Mouse (Mus musculus) ES-E14 (cell line): Measurements from ENCODE around the gene Rbm47. TPM values are rescaled to one million over a fixed set of nuclear protein-coding genes. Genes with fewer than 3 reads are reported as not detected.

ENCODE experiments used
- DNase-seq: peaks from one replicate; pipeline ENCODE4 v3.0.0-alpha.2; 2013; ENCODE audit warnings: low read depth, low spot score
- H3K27ac ChIP-seq: 2 replicates; pipeline ENCODE4 v1.5.1; 2012; ENCODE audit warnings: low read depth, mild to moderate bottlenecking, low read length, moderate library complexity, mixed read lengths; ENCODE audit not compliant: poor library complexity, insufficient read depth, severe bottlenecking
- H3K36me3 ChIP-seq: 2 replicates; pipeline ENCODE4 v1.6.1; 2012; ENCODE audit warnings: mild to moderate bottlenecking, low read length, moderate library complexity, mixed read lengths; ENCODE audit not compliant: control insufficient read depth, poor library complexity, insufficient read depth, severe bottlenecking
- H3K4me1 ChIP-seq, 2 experiments: fragments of 150-350 bp in 1 of 2; sonication (generic) in 1 of 2; 2 replicates each; pipeline ENCODE4 v1.6.1; 2012; ENCODE audit warnings: low read length in 2 of 2, mild to moderate bottlenecking in 1 of 2, mixed read lengths in 1 of 2; ENCODE audit not compliant: control insufficient read depth in 2 of 2, insufficient read depth in 2 of 2, poor library complexity in 1 of 2
- H3K4me3 ChIP-seq, 2 experiments: fragments of 150-350 bp in 1 of 2; sonication (generic) in 1 of 2; 2 replicates each; pipeline ENCODE4 v1.5.1; 2012; ENCODE audit warnings: low read length in 2 of 2, low read depth in 1 of 2, mild to moderate bottlenecking in 1 of 2, mixed read lengths in 1 of 2; ENCODE audit not compliant: insufficient read depth in 1 of 2, poor library complexity in 1 of 2, severe bottlenecking in 1 of 2
- H3K9ac ChIP-seq: 2 replicates; pipeline ENCODE4 v1.6.1; 2012; ENCODE audit warnings: low read depth, mild to moderate bottlenecking, low read length, mixed read lengths; ENCODE audit not compliant: poor library complexity, insufficient read depth, severe bottlenecking
- H3K9me3 ChIP-seq: fragments of 150-350 bp; sonication (generic); 2 replicates; pipeline ENCODE4 v1.6.1; 2012; ENCODE audit warnings: low read depth, mild to moderate bottlenecking, low read length; ENCODE audit not compliant: control insufficient read depth, insufficient read depth
- CHD2 ChIP-seq: IDR thresholded peaks from 2 replicates; pipeline ENCODE4 v1.6.1; 2014; ENCODE audit warnings: mild to moderate bottlenecking, low read depth, low read length, inconsistent platforms
- HCFC1 ChIP-seq: IDR thresholded peaks from 2 replicates; pipeline ENCODE4 v1.6.1; 2012; ENCODE audit warnings: low read length, inconsistent platforms, borderline replicate concordance; ENCODE audit not compliant: insufficient read depth
- MAFK ChIP-seq: IDR thresholded peaks from 2 replicates; pipeline ENCODE4 v1.6.1; 2014; ENCODE audit warnings: mild to moderate bottlenecking, low read depth, low read length, inconsistent platforms; ENCODE audit not compliant: insufficient read depth
- ZC3H11A ChIP-seq: IDR thresholded peaks from 2 replicates; pipeline ENCODE4 v1.6.1; 2012; ENCODE audit warnings: low read depth, mild to moderate bottlenecking, inconsistent platforms, low read length, borderline replicate concordance
- ZNF384 ChIP-seq: IDR thresholded peaks from 2 replicates; pipeline ENCODE4 v1.6.1; 2012; ENCODE audit warnings: low read depth, low read length, inconsistent platforms
- in situ Hi-C, 2 experiments: fragments of 600-800 bp; cut with MboI; formaldehyde crosslinking; loops; one replicate each; pipeline ENCODE4 v1.15.1; 2025; ENCODE audit warnings: low sequenced_read_pairs in 2 of 2, inconsistent platforms in 1 of 2; ENCODE audit not compliant: unreplicated experiment in 2 of 2
- total RNA-seq: library from RNA; depleted of rRNA; stranded (reverse); fragments of 300-350 nt; gene quantifications from 2 replicates; pipeline ENCODE4 v1.2.3, GENCODE M21; 2012

Gene Rbm47
- total RNA-seq, 1 experiment, result 13.4 TPM

DNA sequence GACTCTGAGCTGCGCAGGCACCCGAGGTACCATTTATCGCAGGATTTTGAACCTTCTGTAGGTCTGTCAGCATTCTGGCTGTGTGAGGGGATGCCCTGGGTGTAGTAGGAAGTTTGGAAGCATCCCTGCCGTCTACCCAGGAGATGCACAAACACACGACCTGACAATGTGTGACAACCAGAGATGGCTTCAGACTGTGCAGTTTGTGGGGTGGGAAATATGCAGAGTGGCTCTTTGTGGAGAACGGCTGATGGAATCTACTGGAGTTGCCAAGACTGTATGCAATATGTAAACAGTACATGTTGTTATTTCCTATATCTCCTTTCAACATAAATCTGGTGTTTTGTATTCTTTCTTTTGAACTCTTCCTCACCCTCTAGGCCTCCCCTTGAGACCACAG, 135.9 kb downstream of the Rbm47 start:
- H3K9me3 ChIP-seq, result no peaks in the 10 kb centered on the region
- peaks cover 0 to 2% of the 10 kb centered on the region in 2 experiments; a peak in 1 of 4 replicates for H3K4me1 ChIP-seq
- in situ Hi-C loops, result no loop called here
- TF ChIP-seq HCFC1 (no peak), ZC3H11A (no peak), MAFK (no peak), ZNF384 (no peak), CHD2 (no peak)
- no peak for DNase-seq
- H3K36me3 ChIP-seq, result no peaks in the 10 kb centered on the region
- no peak overlapping the region for H3K4me3 ChIP-seq
- H3K9ac ChIP-seq, result no peak overlapping the region
- no peak overlapping the region for H3K27ac ChIP-seq

DNA sequence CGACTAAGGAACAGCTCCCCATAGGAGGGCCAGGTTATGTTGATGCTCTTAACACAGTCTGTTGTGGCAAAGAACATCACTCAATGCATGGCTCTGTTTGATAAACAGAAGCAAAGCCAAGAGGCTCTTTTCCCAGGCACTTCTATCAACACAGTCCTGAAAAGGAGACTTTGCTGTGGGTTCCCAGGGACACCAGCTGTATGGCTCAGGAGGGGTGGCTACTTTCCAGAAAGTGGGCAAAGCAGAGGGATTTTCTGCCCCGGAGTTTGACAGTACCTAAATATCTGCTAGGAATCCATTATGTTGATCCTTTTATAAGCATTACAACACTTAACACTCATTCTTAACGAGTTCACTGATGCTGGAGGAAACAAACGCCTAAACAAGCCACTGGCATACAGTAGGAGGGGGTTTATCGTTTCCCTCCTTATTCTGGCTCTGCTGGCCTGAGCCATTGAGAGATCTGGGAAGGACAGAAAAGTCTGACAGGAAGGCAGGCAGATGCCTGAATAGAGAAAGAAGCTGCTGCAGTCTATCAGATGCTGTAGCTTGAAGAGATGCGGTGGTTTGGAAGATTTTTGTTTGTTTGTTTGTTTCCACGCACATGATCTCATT, 136.4 kb downstream of the Rbm47 start:
- no peak for DNase-seq
- Histone ChIP-seq H3K9me3 (no peaks in the 10 kb centered on the region), H3K4me1 (0 out of 4 replicates have a peak, but pooled peaks cover 0 to 1% of the 10 kb centered on the region in 2 experiments), H3K36me3 (no peaks in the 10 kb centered on the region), H3K9ac (no peak overlapping the region), H3K4me3 (no peak overlapping the region), H3K27ac (no peak overlapping the region)
- TF ChIP-seq ZC3H11A (no peak), HCFC1 (no peak), CHD2 (no peak), ZNF384 (no peak), MAFK (no peak)
- in situ Hi-C loops, result no loop called here

DNA sequence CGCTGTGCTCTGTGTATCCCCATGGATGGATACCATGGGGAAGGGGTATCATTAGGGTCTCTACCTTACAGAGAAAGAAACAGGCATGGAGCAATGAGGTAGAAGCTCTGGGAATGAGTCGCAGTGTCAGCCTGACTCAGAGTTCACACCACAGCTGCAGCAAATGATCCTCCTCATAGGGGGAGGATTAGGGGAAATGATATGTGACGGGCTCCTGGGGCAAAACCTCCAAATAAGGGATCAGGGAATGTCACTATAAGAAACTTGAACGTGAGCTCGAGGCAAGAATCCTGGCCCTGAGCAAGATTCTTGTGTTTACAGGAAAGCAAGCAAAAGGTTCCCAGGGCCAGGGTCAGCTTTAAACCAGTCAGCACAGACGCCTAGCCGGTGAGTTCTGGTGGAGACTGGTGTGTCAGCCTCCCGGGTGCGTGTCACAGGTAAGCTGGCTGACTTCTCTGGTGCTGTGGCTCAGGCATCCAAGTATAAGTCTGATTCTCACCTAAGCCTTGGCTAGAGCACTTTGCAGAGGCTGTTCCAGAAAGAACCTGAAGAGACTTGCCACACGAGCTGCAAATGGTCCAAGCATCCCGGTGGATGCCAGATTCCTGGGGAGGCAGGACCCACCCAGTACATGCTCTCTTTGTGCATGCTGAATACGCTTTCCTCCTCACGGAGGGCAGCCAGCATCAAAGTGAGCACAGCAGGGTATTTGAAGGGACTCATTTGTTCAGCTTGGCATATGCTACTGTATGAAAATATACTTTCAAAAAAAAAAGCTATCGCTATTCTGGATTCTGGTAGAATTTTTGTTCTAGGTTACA, 138.3 kb downstream of the Rbm47 start:
- Histone ChIP-seq H3K4me3 (no peak overlapping the region), H3K27ac (no peak overlapping the region), H3K36me3 (no peaks in the 10 kb centered on the region), H3K9me3 (no peaks in the 10 kb centered on the region), H3K4me1 (0 out of 4 replicates have a peak, but pooled peaks cover 0 to 1% of the 10 kb centered on the region in 2 experiments), H3K9ac (no peak overlapping the region)
- in situ Hi-C loops, result no loop called here
- no peak for TF ChIP-seq CHD2
- TF ChIP-seq HCFC1, result no peak
- TF ChIP-seq MAFK, result no peak
- no peak for TF ChIP-seq ZC3H11A
- TF ChIP-seq ZNF384, result no peak
- no peak for DNase-seq

DNA sequence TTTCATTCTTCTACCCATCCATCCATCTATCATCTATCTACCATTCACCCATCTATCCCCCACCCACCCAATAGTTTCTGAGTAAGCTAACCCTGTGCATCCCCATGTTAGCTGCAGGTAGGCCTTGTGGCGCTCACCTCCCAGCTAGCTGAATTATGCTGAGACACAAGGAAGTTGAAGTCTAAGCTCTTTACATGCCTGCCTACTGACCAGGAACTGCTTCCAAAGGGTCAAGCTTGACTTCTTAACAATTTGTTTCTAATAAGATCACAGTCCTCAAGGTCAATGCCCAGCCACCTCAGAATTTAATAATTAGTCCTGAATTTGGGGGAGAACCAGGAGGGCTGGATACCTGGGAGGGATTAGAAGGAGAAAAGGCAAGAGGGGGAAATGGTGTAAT, 140.1 kb downstream of the Rbm47 start:
- H3K9ac ChIP-seq, result no peak overlapping the region
- TF ChIP-seq ZNF384, result no peak
- no peak for TF ChIP-seq MAFK
- no peak for TF ChIP-seq CHD2
- no peak for TF ChIP-seq ZC3H11A
- no peak for TF ChIP-seq HCFC1
- H3K4me1 ChIP-seq, result 0 out of 4 replicates have a peak, but pooled peaks cover 0 to 1% of the 10 kb centered on the region in 2 experiments
- H3K27ac ChIP-seq, result no peak overlapping the region
- no peak overlapping the region for H3K4me3 ChIP-seq
- no peaks in the 10 kb centered on the region for H3K36me3 ChIP-seq
- DNase-seq, result no peak
- H3K9me3 ChIP-seq, result no peaks in the 10 kb centered on the region
- in situ Hi-C loops, result no loop called here
